Comparison of ENCODE assay signal across 9 mouse cellular contexts in genomic region chr9:96491810-96492209, GRCm38 (mm10). TPM values are rescaled to one million over a fixed set of nuclear protein-coding genes. Genes with fewer than 3 reads are reported as not detected.
A peak's percentile ranks its signal among the peaks of the same experiment; 100 is the strongest.
DNase-seq lines count a peak whose midpoint lies in the region; ATAC-seq and TF ChIP-seq lines count a peak whose summit lies in the region.
"Had no signal": no experiment of that assay in that cellular context is flagged by ENCODE, and none has a peak within 500 bp of the region (broad histone marks: within the 10 kb centered on the region; RNA-seq: fewer than 3 reads in every experiment).

No protein-coding gene starts in this region.

- no peak for TF ChIP-seq EP300 in ES-Bruce4 (IDR thresholded peaks at IDR 0.05; ENCODE audit: insufficient read depth, low read depth, low read length)
- no peak for TF ChIP-seq EP300 in liver, embryonic 14.5 days (IDR thresholded peaks at IDR 0.05; ENCODE audit: low read depth)

- WGBS in kidney, embryonic 16.5 days: 40% methylated on average over 12 of the region's 12 CpGs
- WGBS in liver, embryonic 14.5 days (ENCODE audit: insufficient replicate concordance): 29% methylated on average over 12 of the region's 12 CpGs

- H3K4me3 ChIP-seq in kidney, embryonic 16.5 days (ENCODE audit: low read length): no peak overlapping the region
- H3K4me3 ChIP-seq in ES-Bruce4 (ENCODE audit: low read depth, low read length): peak overlapping the region; percentile 13
- H3K4me3 ChIP-seq in liver, embryonic 14.5 days (ENCODE audit: insufficient read depth in 1 of 2, low read depth in 2 of 2, low read length in 2 of 2): no peak overlapping the region
- H3K4me3 ChIP-seq: myocyte had no signal

- no peak for TF ChIP-seq POLR2A in ES-Bruce4 (IDR thresholded peaks at IDR 0.05; ENCODE audit: insufficient read depth, low read length)

- no peaks in the 10 kb centered on the region for H3K9me3 ChIP-seq in kidney, embryonic 16.5 days (ENCODE audit: low read length)
- H3K9me3 ChIP-seq in ES-Bruce4 (replicated peaks; ENCODE audit: control insufficient read depth, insufficient read depth, low read length, poor library complexity, severe bottlenecking): no peaks in the 10 kb centered on the region
- H3K9me3 ChIP-seq in liver, embryonic 14.5 days (ENCODE audit: control insufficient read depth, low read length): no peaks in the 10 kb centered on the region

- no peaks in the 10 kb centered on the region for H3K36me3 ChIP-seq in kidney, embryonic 16.5 days (ENCODE audit: insufficient read depth, low read length)
- no peaks in the 10 kb centered on the region for H3K36me3 ChIP-seq in ES-Bruce4 (ENCODE audit: control insufficient read depth, insufficient read depth, low read length, poor library complexity, severe bottlenecking)
- no peaks in the 10 kb centered on the region for H3K36me3 ChIP-seq in liver, embryonic 14.5 days (replicated peaks; ENCODE audit: control insufficient read depth, insufficient read depth, low read depth)

- no peak overlapping the region for H3K9ac ChIP-seq in kidney, embryonic 16.5 days (replicated peaks; ENCODE audit: low read length)
- no peak overlapping the region for H3K9ac ChIP-seq in ES-Bruce4 (ENCODE audit: low read depth, poor library complexity, severe bottlenecking)
- no peak overlapping the region for H3K9ac ChIP-seq in liver, embryonic 14.5 days (replicated peaks)

- H3K27ac ChIP-seq in kidney, embryonic 16.5 days (ENCODE audit: low read length): no peak overlapping the region
- H3K27ac ChIP-seq in ES-Bruce4 (ENCODE audit: insufficient read depth, low read length): no peak overlapping the region
- H3K27ac ChIP-seq in liver, embryonic 14.5 days: no peak overlapping the region

- no peak for ATAC-seq in kidney, embryonic 16.5 days (ENCODE audit: low FRiP score, low TSS enrichment)
- ATAC-seq in liver, embryonic 14.5 days (ENCODE audit: insufficient read depth): no peak

- TF ChIP-seq CTCF in ES-Bruce4 (IDR thresholded peaks at IDR 0.05; ENCODE audit: low read depth, low read length): peak; percentile 86
- peak; percentile 92 for TF ChIP-seq CTCF in liver, embryonic 14.5 days (IDR thresholded peaks at IDR 0.05; ENCODE audit: low read depth)

- peak; percentile 38 for DNase-seq in kidney, adult 9 months
- peak; percentile 67 for DNase-seq in adrenal gland, postnatal 25 days
- DNase-seq in forelimb bud, embryonic 11.5 days (ENCODE audit: low read depth, low spot score): peak; percentile 58
- DNase-seq in liver, embryonic 14.5 days (ENCODE audit: low read depth in 3 of 3, low spot score in 3 of 3): peak in 1 of 3 experiments; percentile 7
- peak; percentile 43 to 74 for DNase-seq in spleen, postnatal 10 days (ENCODE audit: low spot score in 2 of 2)
- DNase-seq in urinary bladder, adult 18-20 months (ENCODE audit: low spot score in 2 of 2): no peak

- H3K27me3 ChIP-seq in kidney, embryonic 16.5 days (ENCODE audit: insufficient read depth, low read length): no peaks in the 10 kb centered on the region
- no peaks in the 10 kb centered on the region for H3K27me3 ChIP-seq in ES-Bruce4 (ENCODE audit: control insufficient read depth, insufficient read depth, low read length, poor library complexity, severe bottlenecking)
- H3K27me3 ChIP-seq in liver, embryonic 14.5 days (ENCODE audit: control insufficient read depth, insufficient read depth, low read length): no peaks in the 10 kb centered on the region

- peaks cover 8% of the 10 kb centered on the region for H3K4me1 ChIP-seq in kidney, embryonic 16.5 days (ENCODE audit: insufficient read depth, low read length)
- no peaks in the 10 kb centered on the region for H3K4me1 ChIP-seq in ES-Bruce4 (ENCODE audit: control insufficient read depth, insufficient read depth, low read length)
- H3K4me1 ChIP-seq in liver, embryonic 14.5 days (replicated peaks; ENCODE audit: control insufficient read depth in 2 of 2, insufficient read depth in 2 of 2, low read length in 1 of 2): 0 out of 4 replicates have a peak, but pooled peaks cover 0 to 3% of the 10 kb centered on the region in 2 experiments

- H3K4me2 ChIP-seq in kidney, embryonic 16.5 days (replicated peaks; ENCODE audit: low read depth, low read length): no peak overlapping the region
- no peak overlapping the region for H3K4me2 ChIP-seq in liver, embryonic 14.5 days (ENCODE audit: low read depth)

RNA-seq across cellular contexts. Expression of gene Rnf7, which starts 13.3 kb away (rescaled TPM):
- polyA plus RNA-seq in kidney, embryonic 16.5 days (2015; fragmentation: Nextera tagmentation; extraction: Ambion mirVana): 204 and 207 TPM in 2 replicates
- 108 and 115 TPM in 2 replicates for polyA plus RNA-seq in ES-Bruce4 (2011; ENCODE audit: insufficient read depth, insufficient read length, low read depth, missing spikeins)
- 63.1 and 68.2 TPM in 2 replicates for total RNA-seq in adrenal gland, postnatal 25 days (2021)
- polyA plus RNA-seq in liver, embryonic 14.5 days (2012; rRNA removed): 64.2 and 110 TPM in 2 replicates
- 78.6 and 82.3 TPM in 2 replicates for polyA plus RNA-seq in liver, embryonic 14.5 days (2014; fragmentation: Nextera tagmentation; extraction: Ambion mirVana)

RNA-seq across cellular contexts. Expression of gene Gm28729, which starts 33.3 kb away (rescaled TPM):
- not detected in 2 replicates for polyA plus RNA-seq in kidney, embryonic 16.5 days (2015; fragmentation: Nextera tagmentation; extraction: Ambion mirVana)
- polyA plus RNA-seq in ES-Bruce4 (2011; ENCODE audit: insufficient read depth, insufficient read length, low read depth, missing spikeins): not detected in 2 replicates
- total RNA-seq in adrenal gland, postnatal 25 days (2021): not detected in 2 replicates
- polyA plus RNA-seq in liver, embryonic 14.5 days (2012; rRNA removed): 0.02 TPM in 2 replicates
- polyA plus RNA-seq in liver, embryonic 14.5 days (2014; fragmentation: Nextera tagmentation; extraction: Ambion mirVana): not detected in 2 replicates
- polyA plus RNA-seq: myocyte had no signal

Comparison
In these comparisons a context has a peak if more than half of its experiments do, and no peak if none do; other contexts are left out.
1. DNase-seq: peak in kidney, adult 9 months (single experiment), adrenal gland, postnatal 25 days (single experiment), forelimb bud, embryonic 11.5 days (single experiment) and spleen, postnatal 10 days (2 of 2); none in urinary bladder, adult 18-20 months (0 of 2).